Mouse (Mus musculus) neural tube, embryonic 12.5 days (tissue): ENCODE measurements around the gene Rpgr. TPM values are rescaled to one million over a fixed set of nuclear protein-coding genes. Genes with fewer than 3 reads are reported as not detected.

Experiments used
- ATAC-seq: fragments of 200-750 bp; cut with Nextera tagmentation; 2 replicates; pipeline ENCODE4 v1.8.0; 2017; ENCODE audit warnings: low read depth, mild to moderate bottlenecking, moderate TSS enrichment, moderate library complexity; ENCODE audit not compliant: low FRiP score
- H3K27ac ChIP-seq: fragments of 300-500 bp; sonication (generic); 2 replicates; pipeline ENCODE4 v1.5.1; 2016
- H3K27me3 ChIP-seq: fragments of 300-500 bp; sonication (generic); replicated peaks from 2 replicates; pipeline ENCODE4 v1.6.1; 2016; ENCODE audit warnings: mild to moderate bottlenecking
- H3K36me3 ChIP-seq: fragments of 300-500 bp; sonication (generic); 2 replicates; pipeline ENCODE4 v1.6.1; 2016; ENCODE audit warnings: mild to moderate bottlenecking
- H3K4me1 ChIP-seq: fragments of 300-500 bp; sonication (generic); 2 replicates; pipeline ENCODE4 v1.6.1; 2016
- H3K4me2 ChIP-seq: fragments of 300-500 bp; sonication (generic); replicated peaks from 2 replicates; pipeline ENCODE4 v1.6.1; 2016; ENCODE audit warnings: mild to moderate bottlenecking
- H3K4me3 ChIP-seq: fragments of 300-500 bp; sonication (generic); 2 replicates; pipeline ENCODE4 v1.5.1; 2016
- H3K9ac ChIP-seq: fragments of 300-500 bp; sonication (generic); 2 replicates; pipeline ENCODE4 v1.6.1; 2016; ENCODE audit warnings: mild to moderate bottlenecking
- H3K9me3 ChIP-seq: fragments of 300-500 bp; sonication (generic); 2 replicates; pipeline ENCODE4 v1.6.1; 2016; ENCODE audit warnings: mild to moderate bottlenecking
- WGBS: fragments of 180-500 bp; shearing (Covaris S2); methylation state at CpG from one replicate; pipeline ENCODE4 v1.1.7; 2016; 5-methylcytosine and 5-hydroxymethylcytosine counted together
- polyA plus RNA-seq: library from polyadenylated mRNA; unstranded; fragments of >200 nt; fragmentation: Nextera tagmentation; extraction: Ambion mirVana; gene quantifications from 2 replicates; pipeline ENCODE4 v1.2.1, GENCODE M21; 2016

Rpgr gene
- polyA plus RNA-seq, 1 experiment from 2014 or later = 40.5 TPM

- no peak for ATAC-seq
- H3K9ac ChIP-seq = no peak overlapping the region
These were observed 64.3 kb downstream of the Rpgr start for GRCm38 (mm10) chrX:10152390-10152789.

GRCm38 (mm10) chrX:10117065-10117719, 99.5 kb downstream of the Rpgr start, which contains the start of gene Srpx:
Gene Srpx, minus strand, starts transcription at chrX:10117709.
- 15% methylated on average over 19 of the region's 19 CpGs for WGBS
- Histone ChIP-seq H3K27me3 (no peaks in the 10 kb centered on the region), H3K9ac (peak within 1 kb of the TSS; percentile 44), H3K4me3 (peak within 1 kb of the TSS; percentile 32), H3K36me3 (no peaks in the 10 kb centered on the region), H3K4me1 (no peaks in the 10 kb centered on the region), H3K4me2 (peak within 1 kb of the TSS; percentile 61), H3K27ac (no peak within 1 kb of the TSS), H3K9me3 (no peaks in the 10 kb centered on the region)
- peak; percentile 71 for ATAC-seq

More at GRCm38 (mm10) chrX:10152390-10152789, 64.3 kb downstream of the Rpgr start:
- H3K36me3 ChIP-seq = no peaks in the 10 kb centered on the region
- H3K9me3 ChIP-seq = no peaks in the 10 kb centered on the region
- no peak overlapping the region for H3K4me3 ChIP-seq
- no peak overlapping the region for H3K27ac ChIP-seq
- no peaks in the 10 kb centered on the region for H3K27me3 ChIP-seq
- no peak overlapping the region for H3K4me2 ChIP-seq
- 70% methylated on average over 3 of the region's 3 CpGs for WGBS
- no peaks in the 10 kb centered on the region for H3K4me1 ChIP-seq

GRCm38 (mm10) chrX:10115780-10116179, 100.9 kb downstream of the Rpgr start:
- H3K36me3 ChIP-seq = no peaks in the 10 kb centered on the region
- no peaks in the 10 kb centered on the region for H3K9me3 ChIP-seq
- H3K4me1 ChIP-seq = no peaks in the 10 kb centered on the region
- H3K9ac ChIP-seq = no peak overlapping the region
- H3K4me3 ChIP-seq = no peak overlapping the region
- no peak for ATAC-seq
- WGBS = 54% methylated on average over 3 of the region's 3 CpGs
- H3K27me3 ChIP-seq = no peaks in the 10 kb centered on the region
- H3K27ac ChIP-seq = no peak overlapping the region
- H3K4me2 ChIP-seq = no peak overlapping the region

GRCm38 (mm10) chrX:10110736-10111135, 106.0 kb downstream of the Rpgr start:
- ATAC-seq = no peak
- Histone ChIP-seq H3K9me3 (no peaks in the 10 kb centered on the region), H3K9ac (no peak overlapping the region), H3K27ac (no peak overlapping the region), H3K4me2 (no peak overlapping the region), H3K27me3 (no peaks in the 10 kb centered on the region), H3K36me3 (no peaks in the 10 kb centered on the region), H3K4me3 (no peak overlapping the region), H3K4me1 (no peaks in the 10 kb centered on the region)
- 50% methylated on average over 1 of the region's 1 CpGs for WGBS

- no peak for ATAC-seq
- Histone ChIP-seq H3K9ac (no peak overlapping the region), H3K36me3 (no peaks in the 10 kb centered on the region), H3K27ac (no peak overlapping the region), H3K4me1 (no peaks in the 10 kb centered on the region), H3K27me3 (no peaks in the 10 kb centered on the region), H3K4me3 (no peak overlapping the region), H3K4me2 (no peak overlapping the region), H3K9me3 (no peaks in the 10 kb centered on the region)
- 61% methylated on average over 4 of the region's 4 CpGs for WGBS
These were observed 108.2 kb downstream of the Rpgr start for GRCm38 (mm10) chrX:10108558-10108957.

GRCm38 (mm10) chrX:10105475-10105874, 111.2 kb downstream of the Rpgr start:
- Histone ChIP-seq H3K9me3 (no peaks in the 10 kb centered on the region), H3K4me3 (no peak overlapping the region), H3K36me3 (no peaks in the 10 kb centered on the region), H3K27me3 (no peaks in the 10 kb centered on the region), H3K4me1 (no peaks in the 10 kb centered on the region), H3K27ac (no peak overlapping the region), H3K4me2 (no peak overlapping the region), H3K9ac (no peak overlapping the region)
- 44% methylated on average over 5 of the region's 5 CpGs for WGBS
- no peak for ATAC-seq

- H3K36me3 ChIP-seq = no peaks in the 10 kb centered on the region
- no peaks in the 10 kb centered on the region for H3K9me3 ChIP-seq
- no peak for ATAC-seq
- no peaks in the 10 kb centered on the region for H3K4me1 ChIP-seq
- WGBS = 76% methylated on average over 1 of the region's 1 CpGs
- H3K4me3 ChIP-seq = no peak overlapping the region
- no peak overlapping the region for H3K27ac ChIP-seq
- H3K9ac ChIP-seq = no peak overlapping the region
- H3K4me2 ChIP-seq = no peak overlapping the region
- no peaks in the 10 kb centered on the region for H3K27me3 ChIP-seq
These were observed 114.0 kb downstream of the Rpgr start for GRCm38 (mm10) chrX:10102739-10103138.

GRCm38 (mm10) chrX:10095797-10096196, 120.9 kb downstream of the Rpgr start:
- Histone ChIP-seq H3K9ac (no peak overlapping the region), H3K4me2 (no peak overlapping the region), H3K27ac (no peak overlapping the region), H3K4me3 (no peak overlapping the region), H3K4me1 (no peaks in the 10 kb centered on the region), H3K36me3 (no peaks in the 10 kb centered on the region), H3K9me3 (no peaks in the 10 kb centered on the region), H3K27me3 (no peaks in the 10 kb centered on the region)
- WGBS = 78% methylated on average over 3 of the region's 3 CpGs
- ATAC-seq = no peak

GRCm38 (mm10) chrX:10080385-10080784, 136.3 kb downstream of the Rpgr start:
- Histone ChIP-seq H3K9me3 (no peaks in the 10 kb centered on the region), H3K4me2 (no peak overlapping the region), H3K4me1 (no peaks in the 10 kb centered on the region), H3K36me3 (no peaks in the 10 kb centered on the region), H3K9ac (no peak overlapping the region), H3K27me3 (no peaks in the 10 kb centered on the region), H3K4me3 (no peak overlapping the region), H3K27ac (no peak overlapping the region)
- WGBS = 84% methylated on average over 3 of the region's 3 CpGs
- ATAC-seq = no peak

GRCm38 (mm10) chrX:10079981-10080380, 136.7 kb downstream of the Rpgr start:
- H3K4me2 ChIP-seq = no peak overlapping the region
- no peaks in the 10 kb centered on the region for H3K27me3 ChIP-seq

GRCm38 (mm10) chrX:10073966-10074365, 142.8 kb downstream of the Rpgr start:
- Histone ChIP-seq H3K4me3 (no peak overlapping the region), H3K36me3 (no peaks in the 10 kb centered on the region), H3K9me3 (no peaks in the 10 kb centered on the region), H3K4me1 (no peaks in the 10 kb centered on the region), H3K4me2 (no peak overlapping the region), H3K27me3 (no peaks in the 10 kb centered on the region), H3K27ac (no peak overlapping the region), H3K9ac (no peak overlapping the region)
- 80% methylated on average over 3 of the region's 3 CpGs for WGBS
- ATAC-seq = no peak

More at GRCm38 (mm10) chrX:10079981-10080380, 136.7 kb downstream of the Rpgr start:
- Histone ChIP-seq H3K4me3 (no peak overlapping the region), H3K27ac (no peak overlapping the region), H3K9ac (no peak overlapping the region), H3K4me1 (no peaks in the 10 kb centered on the region), H3K9me3 (no peaks in the 10 kb centered on the region), H3K36me3 (no peaks in the 10 kb centered on the region)
- WGBS = 81% methylated on average over 1 of the region's 1 CpGs
- ATAC-seq = no peak

GRCm38 (mm10) chrX:10071529-10071928, 145.2 kb downstream of the Rpgr start:
- Histone ChIP-seq H3K4me3 (no peak overlapping the region), H3K27ac (no peak overlapping the region), H3K27me3 (no peaks in the 10 kb centered on the region), H3K4me1 (no peaks in the 10 kb centered on the region), H3K9me3 (no peaks in the 10 kb centered on the region), H3K9ac (no peak overlapping the region), H3K36me3 (no peaks in the 10 kb centered on the region), H3K4me2 (no peak overlapping the region)
- WGBS = 68% methylated on average over 2 of the region's 2 CpGs
- no peak for ATAC-seq

GRCm38 (mm10) chrX:10070689-10071088, 146.0 kb downstream of the Rpgr start:
- H3K9ac ChIP-seq = no peak overlapping the region
- ATAC-seq = no peak
- H3K36me3 ChIP-seq = no peaks in the 10 kb centered on the region
- no peaks in the 10 kb centered on the region for H3K9me3 ChIP-seq
- no peak overlapping the region for H3K4me2 ChIP-seq
- no peak overlapping the region for H3K27ac ChIP-seq
- H3K4me3 ChIP-seq = no peak overlapping the region
- H3K27me3 ChIP-seq = no peaks in the 10 kb centered on the region
- H3K4me1 ChIP-seq = no peaks in the 10 kb centered on the region
- WGBS = 25% methylated on average over 6 of the region's 6 CpGs
